Mouse (Mus musculus) left cerebral cortex, postnatal 36 days (tissue): ENCODE data around the gene Shtn1. TPM values are rescaled to one million over a fixed set of nuclear protein-coding genes. Genes with fewer than 3 reads are reported as not detected.

Experiments
- total RNA-seq, 2 experiments: library from RNA; stranded (reverse); gene quantifications; 2 replicates each; pipeline ENCODE4 v1.2.3; 2021

Shtn1 gene
- total RNA-seq, 2 experiments from 2014 or later, result 19.2 to 21.6 TPM

Other genes with a start within 250 kb of the Shtn1 start
- gene Eno4, start 132.7 kb downstream of the Shtn1 start, total RNA-seq, result 1 to 10 TPM; 2.2 to 2.4 TPM
- 100 to 1,000 TPM; 217 to 223 TPM for gene Hspa12a, start 132.4 kb downstream of the Shtn1 start, total RNA-seq
- gene Vax1, start 94.0 kb upstream of the Shtn1 start, total RNA-seq, result 1 to 10 TPM; 1.0 to 1.7 TPM
- gene Kcnk18, start 143.1 kb upstream of the Shtn1 start, total RNA-seq, result not detected
- gene Slc18a2, start 184.8 kb upstream of the Shtn1 start, total RNA-seq, result under 1 TPM in 1 of 2 experiments, not detected in 1; 0.16 TPM
- gene Rps12-ps3, start 246.2 kb upstream of the Shtn1 start, total RNA-seq, result 100 to 1,000 TPM; 151 to 237 TPM